Mouse (Mus musculus) left cerebral cortex, postnatal 25 days (tissue): ENCODE measurements around the gene Ndst2. TPM values are rescaled to one million over a fixed set of nuclear protein-coding genes. Genes with fewer than 3 reads are reported as not detected.

Experiments
- microRNA-seq, 2 experiments: library from miRNA; unstranded; fragments of <30 nt; microRNA quantifications; one replicate each; pipeline ENCODE4 v1.2.0; 2022
- total RNA-seq, 2 experiments: library from RNA; stranded (reverse); gene quantifications; 2 replicates each; pipeline ENCODE4 v1.2.3; 2021

The Ndst2 gene
- total RNA-seq, 2 experiments from 2014 or later, result 14.9 to 17.4 TPM

Small RNA genes lying within 50 kb of the gene (microRNA-seq; reads per million reads assigned to microRNA genes)
- gene Mir6946, result 0.74 to 2.7 reads per million in 2 experiments

Other genes with a start within 250 kb of the Ndst2 start
- gene Mss51, start 237.7 kb downstream of the Ndst2 start, total RNA-seq, result 1 to 10 TPM in 1 of 2 experiments, under 1 TPM in 1; 0.89 to 1.1 TPM
- gene Ppp3cb, start 188.0 kb downstream of the Ndst2 start, total RNA-seq, result 100 to 1,000 TPM; 297 to 305 TPM
- 10 to 100 TPM; 38.5 to 46.7 TPM for gene Usp54, start 93.5 kb downstream of the Ndst2 start, total RNA-seq
- gene Myoz1, start 78.0 kb downstream of the Ndst2 start, total RNA-seq, result not detected
- under 1 TPM; 0.23 to 0.28 TPM for gene Synpo2l, start 66.2 kb downstream of the Ndst2 start, total RNA-seq
- gene Sec24c, start 60.3 kb downstream of the Ndst2 start, total RNA-seq, result 100 to 1,000 TPM; 110 to 113 TPM
- gene Fut11, start 39.6 kb downstream of the Ndst2 start, total RNA-seq, result 10 to 100 TPM; 18.5 to 19.7 TPM
- gene Chchd1, start 31.6 kb downstream of the Ndst2 start, total RNA-seq, result 10 to 100 TPM; 45.9 to 51.8 TPM
- 100 to 1,000 TPM; 152 to 155 TPM for gene Zswim8, start 27.0 kb downstream of the Ndst2 start, total RNA-seq
- 100 to 1,000 TPM; 292 to 312 TPM for gene Camk2g, start 59.5 kb upstream of the Ndst2 start, total RNA-seq
- gene Plau, start 102.1 kb upstream of the Ndst2 start, total RNA-seq, result 1 to 10 TPM; 5.9 to 7.8 TPM
- gene Vcl, start 194.8 kb upstream of the Ndst2 start, total RNA-seq, result 10 to 100 TPM; 24.0 to 24.7 TPM